Mouse (Mus musculus): Measurements from ENCODE around the gene Rpl3.

- no peak for TF ChIP-seq POLR2A (IDR thresholded peaks at IDR 0.05; ENCODE audit: low read depth, low read length)
- no peak for TF ChIP-seq CTCF (IDR thresholded peaks at IDR 0.05; ENCODE audit: extremely low read depth, insufficient read length, insufficient replicate concordance, low read depth, low read length)
These were observed 33.5 kb downstream of the Rpl3 start for GRCm38 (mm10) chr15:80058151-80058550.

Data from small intestine, adult 2 months (tissue).